Mouse (Mus musculus) embryonic facial prominence, embryonic 12.5 days (tissue): Measurements from ENCODE around the gene Rsrp1. TPM values are rescaled to one million over a fixed set of nuclear protein-coding genes. Genes with fewer than 3 reads are reported as not detected.

Experiments used
- ATAC-seq: fragments of 200-750 bp; cut with Nextera tagmentation; 2 replicates; pipeline ENCODE4 v1.8.0; 2017; ENCODE audit not compliant: insufficient number of reproducible peaks, insufficient read depth, low FRiP score, low TSS enrichment
- H3K27ac ChIP-seq: fragments of 300-500 bp; sonication (generic); 2 replicates; pipeline ENCODE4 v1.5.1; 2016; ENCODE audit warnings: mild to moderate bottlenecking
- H3K27me3 ChIP-seq: fragments of 300-500 bp; sonication (generic); 2 replicates; pipeline ENCODE4 v1.6.1; 2016; ENCODE audit warnings: mild to moderate bottlenecking, moderate library complexity
- H3K36me3 ChIP-seq: fragments of 300-500 bp; sonication (generic); 2 replicates; pipeline ENCODE4 v1.6.1; 2016; ENCODE audit warnings: mild to moderate bottlenecking
- H3K4me1 ChIP-seq: fragments of 300-500 bp; sonication (generic); 2 replicates; pipeline ENCODE4 v1.6.1; 2016
- H3K4me2 ChIP-seq: fragments of 300-500 bp; sonication (generic); replicated peaks from 2 replicates; pipeline ENCODE4 v1.6.1; 2016; ENCODE audit warnings: mild to moderate bottlenecking, moderate library complexity
- H3K4me3 ChIP-seq: fragments of 300-500 bp; sonication (generic); 2 replicates; pipeline ENCODE4 v1.5.1; 2016; ENCODE audit warnings: mild to moderate bottlenecking
- H3K9ac ChIP-seq: fragments of 300-500 bp; sonication (generic); 2 replicates; pipeline ENCODE4 v1.6.1; 2016; ENCODE audit warnings: mild to moderate bottlenecking, moderate library complexity
- H3K9me3 ChIP-seq: fragments of 300-500 bp; sonication (generic); 2 replicates; pipeline ENCODE4 v1.6.1; 2016; ENCODE audit warnings: mild to moderate bottlenecking, moderate library complexity
- WGBS: fragments of 180-500 bp; shearing (Covaris S2); methylation state at CpG from one replicate; pipeline ENCODE4 v1.1.7; 2016; 5-methylcytosine and 5-hydroxymethylcytosine counted together
- polyA plus RNA-seq: library from polyadenylated mRNA; unstranded; fragments of >200 nt; fragmentation: Nextera tagmentation; extraction: Ambion mirVana; gene quantifications from 2 replicates; pipeline ENCODE4 v1.2.1, GENCODE M21; 2016

Gene Rsrp1
- polyA plus RNA-seq, 1 experiment from 2014 or later: 536 TPM

DNA sequence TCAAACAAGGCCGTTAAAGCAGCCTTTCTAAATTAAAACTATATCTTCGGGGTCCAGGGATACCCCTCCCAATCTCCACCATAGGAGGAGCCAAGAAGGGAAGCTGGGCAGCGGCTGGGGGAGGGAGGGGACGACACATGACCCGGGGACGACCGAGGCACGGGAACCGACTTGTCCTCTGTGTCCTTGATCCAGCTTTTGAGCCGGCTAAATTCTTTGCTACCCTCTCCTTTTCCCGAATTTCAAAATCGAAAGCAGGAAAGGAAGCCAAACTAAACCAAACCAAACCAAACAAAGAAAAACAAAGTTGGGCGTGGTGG, 507 bp upstream of the Rsrp1 start:
- Histone ChIP-seq H3K4me2 (peak overlapping the region; percentile 71), H3K36me3 (peaks cover 24% of the 10 kb centered on the region), H3K9ac (peak overlapping the region; percentile 57), H3K27ac (peak overlapping the region; percentile 85), H3K4me1 (peaks cover 12% of the 10 kb centered on the region), H3K4me3 (peak overlapping the region; percentile 100), H3K27me3 (no peaks in the 10 kb centered on the region), H3K9me3 (no peaks in the 10 kb centered on the region)
- 0% methylated on average over 13 of the region's 13 CpGs for WGBS
- ATAC-seq: no peak

GRCm38 (mm10) chr4:134924019-134924741, 788 bp downstream of the Rsrp1 start:
- Histone ChIP-seq H3K4me3 (peak overlapping the region; percentile 100), H3K27ac (peak overlapping the region; percentile 92), H3K4me1 (peaks cover 12% of the 10 kb centered on the region), H3K27me3 (no peaks in the 10 kb centered on the region), H3K36me3 (peaks cover 30% of the 10 kb centered on the region), H3K9ac (peak overlapping the region; percentile 99), H3K4me2 (peak overlapping the region; percentile 71), H3K9me3 (no peaks in the 10 kb centered on the region)
- WGBS: under 1% methylated on average over 75 of the region's 75 CpGs
- no peak for ATAC-seq

DNA sequence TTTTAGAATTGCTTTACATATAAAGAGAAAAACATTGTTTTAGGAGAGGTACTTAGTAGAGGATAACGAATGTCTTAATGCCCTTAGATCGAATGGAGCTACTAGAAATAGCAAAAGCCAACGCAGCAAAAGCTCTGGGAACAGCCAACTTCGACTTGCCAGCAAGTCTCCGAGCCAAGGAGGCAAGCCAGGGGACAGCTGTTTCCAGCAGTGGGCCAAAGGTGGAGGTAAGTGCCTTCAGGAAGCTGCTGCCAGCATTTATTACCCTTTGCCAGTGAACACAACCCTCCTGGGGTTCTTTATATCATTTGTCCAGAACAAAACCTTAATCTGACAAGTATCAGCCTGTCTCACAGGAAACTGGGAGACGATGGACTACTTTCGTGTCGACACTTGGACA, 1.8 kb downstream of the Rsrp1 start:
- no peak overlapping the region for H3K9ac ChIP-seq
- 74% methylated on average over 8 of the region's 8 CpGs for WGBS
- no peak for ATAC-seq
- no peaks in the 10 kb centered on the region for H3K9me3 ChIP-seq
- H3K4me1 ChIP-seq: peaks cover 12% of the 10 kb centered on the region
- no peaks in the 10 kb centered on the region for H3K27me3 ChIP-seq
- H3K4me3 ChIP-seq: peak overlapping the region; percentile 100
- no peak overlapping the region for H3K27ac ChIP-seq
- H3K4me2 ChIP-seq: peak overlapping the region; percentile 71
- peaks cover 30% of the 10 kb centered on the region for H3K36me3 ChIP-seq

DNA sequence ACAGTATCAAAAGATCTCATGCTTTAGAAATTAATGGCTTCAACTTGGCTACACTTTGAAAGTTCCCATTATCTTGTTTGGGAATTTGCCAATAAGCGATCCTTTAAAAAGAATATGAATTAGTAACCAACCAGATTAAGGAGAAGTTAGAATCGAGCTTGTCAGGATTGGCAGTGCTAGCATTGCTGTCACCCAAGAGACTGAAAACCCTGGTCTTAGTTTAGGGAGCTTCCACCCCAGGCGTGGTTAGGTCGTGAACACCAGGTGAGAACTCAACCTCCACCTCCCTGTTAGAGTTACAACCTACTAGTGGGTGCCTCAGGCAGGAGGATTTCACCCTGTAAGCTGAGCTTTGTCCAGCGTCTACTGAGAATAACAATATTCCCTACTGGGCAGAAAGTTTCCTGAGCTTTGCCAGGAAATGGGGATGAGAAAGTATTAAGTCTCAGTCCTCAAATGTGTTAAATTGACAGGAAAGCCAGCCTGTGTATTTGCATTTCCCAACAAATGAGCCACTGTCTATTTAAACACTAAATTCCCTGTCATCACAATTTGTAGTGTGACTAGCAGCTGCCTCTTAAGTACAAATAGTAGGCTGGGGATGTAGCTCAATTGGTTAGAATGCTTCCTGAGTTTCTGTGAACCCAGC, 4.5 kb downstream of the Rsrp1 start:
- 75% methylated on average over 5 of the region's 5 CpGs for WGBS

DNA sequence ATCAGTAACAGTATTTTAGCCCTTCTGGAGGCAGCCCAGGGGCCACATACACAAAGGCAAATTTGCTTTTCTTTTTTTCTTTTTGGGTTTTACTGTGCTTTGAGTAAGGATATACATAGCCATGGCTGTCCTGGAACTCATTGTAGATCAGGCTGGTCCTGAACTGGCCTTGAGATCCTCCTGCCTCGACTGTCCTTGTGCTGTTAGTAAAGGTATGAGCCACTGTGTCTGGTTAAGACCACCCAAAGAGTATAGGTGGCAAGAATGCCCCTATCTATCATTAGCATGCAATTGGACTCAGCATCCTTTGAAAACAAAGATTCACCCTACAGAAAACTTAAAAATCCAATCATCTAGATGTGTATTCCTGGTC, 5.1 kb downstream of the Rsrp1 start:
- Histone ChIP-seq H3K4me3 (no peak overlapping the region), H3K9ac (no peak overlapping the region), H3K4me1 (peaks cover 17% of the 10 kb centered on the region), H3K27ac (no peak overlapping the region), H3K27me3 (no peaks in the 10 kb centered on the region), H3K36me3 (peaks cover 42% of the 10 kb centered on the region), H3K4me2 (no peak overlapping the region), H3K9me3 (no peaks in the 10 kb centered on the region)
- no peak for ATAC-seq
- 85% methylated on average over 1 of the region's 1 CpGs for WGBS

More for the DNA sequence above, 4.5 kb downstream of the Rsrp1 start:
- H3K36me3 ChIP-seq: peaks cover 38% of the 10 kb centered on the region
- ATAC-seq: no peak
- H3K4me1 ChIP-seq: peaks cover 17% of the 10 kb centered on the region
- no peak overlapping the region for H3K9ac ChIP-seq
- no peak overlapping the region for H3K4me3 ChIP-seq
- H3K9me3 ChIP-seq: no peaks in the 10 kb centered on the region
- no peak overlapping the region for H3K27ac ChIP-seq
- no peak overlapping the region for H3K4me2 ChIP-seq
- no peaks in the 10 kb centered on the region for H3K27me3 ChIP-seq

DNA sequence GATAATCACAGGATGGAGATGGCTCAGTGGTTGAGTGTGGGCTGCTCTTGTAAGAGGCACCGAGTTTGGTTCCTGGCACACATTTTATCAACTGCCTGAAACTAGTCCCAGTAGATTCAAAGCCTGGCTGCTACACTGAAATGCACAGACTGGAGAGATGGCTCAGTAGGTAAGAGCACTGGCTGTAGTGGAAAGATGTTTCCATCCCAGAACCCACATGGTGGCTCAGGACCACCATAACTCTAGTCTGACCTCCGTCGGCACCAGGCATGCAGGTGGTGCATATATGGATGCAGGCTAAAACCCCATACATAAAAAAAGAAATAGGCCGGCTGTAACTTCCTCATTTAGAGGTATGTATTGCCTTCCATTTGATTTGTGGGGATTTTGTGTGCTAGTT, 6.1 kb downstream of the Rsrp1 start:
- Histone ChIP-seq H3K27ac (no peak overlapping the region), H3K4me3 (no peak overlapping the region), H3K9me3 (no peaks in the 10 kb centered on the region), H3K9ac (no peak overlapping the region), H3K27me3 (no peaks in the 10 kb centered on the region), H3K4me1 (peaks cover 17% of the 10 kb centered on the region), H3K36me3 (peaks cover 51% of the 10 kb centered on the region), H3K4me2 (no peak overlapping the region)
- no peak for ATAC-seq
- 78% methylated on average over 4 of the region's 4 CpGs for WGBS

- H3K9ac ChIP-seq: no peak overlapping the region
- no peak overlapping the region for H3K27ac ChIP-seq
- no peak for ATAC-seq
- H3K36me3 ChIP-seq: peaks cover 56% of the 10 kb centered on the region
- WGBS: 30% methylated on average over 9 of the region's 9 CpGs
- H3K9me3 ChIP-seq: no peaks in the 10 kb centered on the region
- no peaks in the 10 kb centered on the region for H3K27me3 ChIP-seq
- peak overlapping the region; percentile 96 for H3K4me3 ChIP-seq
- H3K4me2 ChIP-seq: peak overlapping the region; percentile 89
- H3K4me1 ChIP-seq: peaks cover 16% of the 10 kb centered on the region
These were observed 6.8 kb downstream of the Rsrp1 start for GRCm38 (mm10) chr4:134930190-134930589.

- peak within 1 kb of the TSS; percentile 96 for H3K4me3 ChIP-seq
- peak within 1 kb of the TSS; percentile 89 for H3K4me2 ChIP-seq
- peak within 1 kb of the TSS; percentile 79 for H3K27ac ChIP-seq
- peak within 1 kb of the TSS; percentile 83 for H3K9ac ChIP-seq
- H3K36me3 ChIP-seq: peaks cover 56% of the 10 kb centered on the region
- H3K9me3 ChIP-seq: no peaks in the 10 kb centered on the region
- peak; percentile 89 for ATAC-seq
- H3K27me3 ChIP-seq: no peaks in the 10 kb centered on the region
- H3K4me1 ChIP-seq: peaks cover 9% of the 10 kb centered on the region
- under 1% methylated on average over 68 of the region's 68 CpGs for WGBS
These were observed 7.5 kb downstream of the Rsrp1 start, which contains the start of gene Syf2 for GRCm38 (mm10) chr4:134930684-134931481. Gene Syf2, plus strand, starts transcription at chr4:134930898.

DNA sequence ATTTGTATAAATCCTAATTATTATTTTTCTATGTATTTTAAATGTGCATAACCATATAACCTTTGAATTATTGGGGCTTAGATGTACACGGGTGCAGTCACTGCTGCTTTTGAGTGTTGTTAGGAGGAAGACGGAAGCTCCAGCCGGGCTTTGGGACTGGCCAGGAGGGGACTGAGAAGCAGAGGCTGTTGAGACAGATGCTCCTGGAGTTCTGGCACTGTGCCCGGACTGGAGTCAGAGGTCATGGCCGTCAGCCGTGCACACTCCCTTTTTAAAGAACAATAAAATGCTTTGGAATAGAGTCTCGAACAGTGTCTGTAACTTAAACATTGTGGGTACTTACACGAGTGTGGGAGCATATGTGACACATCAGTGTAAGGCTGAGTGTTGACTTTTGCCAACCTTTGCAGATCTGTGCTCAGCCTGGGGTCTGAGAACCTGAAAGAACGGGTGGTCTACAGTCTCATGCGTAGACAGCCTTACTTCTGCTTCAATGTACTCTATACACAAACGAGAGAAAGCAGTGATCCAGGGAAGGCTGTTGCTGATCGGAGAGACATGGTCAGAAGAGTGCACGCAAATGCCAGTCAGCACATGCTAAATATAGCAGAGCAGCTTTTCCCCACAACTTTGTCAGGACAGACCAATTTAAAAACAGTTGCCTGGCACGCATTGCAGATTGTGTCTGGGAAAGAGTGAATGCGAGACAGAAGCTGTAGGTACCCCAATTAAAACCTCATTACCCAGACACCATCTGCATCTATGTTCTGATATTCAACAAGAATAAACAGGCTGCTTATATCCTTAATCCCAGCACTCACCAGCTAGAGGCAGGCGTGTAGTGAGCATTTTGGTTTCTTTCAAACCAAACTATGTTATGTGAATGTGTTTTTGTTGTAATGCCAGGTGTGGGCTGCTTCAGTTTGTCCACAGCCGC, 14.1 kb downstream of the Rsrp1 start:
- Histone ChIP-seq H3K4me3 (no peak overlapping the region), H3K4me2 (no peak overlapping the region), H3K36me3 (peaks cover 46% of the 10 kb centered on the region), H3K27me3 (peaks cover 14% of the 10 kb centered on the region), H3K9ac (no peak overlapping the region), H3K27ac (no peak overlapping the region), H3K4me1 (no peaks in the 10 kb centered on the region), H3K9me3 (no peaks in the 10 kb centered on the region)
- 68% methylated on average over 17 of the region's 17 CpGs for WGBS
- no peak for ATAC-seq

DNA sequence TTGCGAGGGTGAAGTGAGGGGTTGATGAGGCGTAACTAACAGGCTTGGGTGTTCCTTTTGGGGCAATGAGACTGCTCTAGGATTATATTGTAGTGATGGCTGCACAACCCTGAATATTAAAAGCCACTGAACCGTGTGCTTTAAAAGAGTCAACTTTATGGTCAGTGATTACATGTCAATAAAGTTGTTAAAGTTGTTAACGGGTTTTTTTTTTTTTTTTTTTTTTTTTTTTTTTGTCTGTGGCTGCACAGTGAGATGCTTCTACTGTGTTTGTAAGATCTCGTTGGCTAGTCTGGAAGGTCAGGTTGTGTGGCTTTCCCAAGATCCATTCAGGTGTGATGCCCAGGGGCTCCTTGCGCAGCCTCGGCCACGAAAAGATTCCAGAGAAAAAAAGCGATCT, 16.5 kb downstream of the Rsrp1 start:
- Histone ChIP-seq H3K4me2 (peak overlapping the region; percentile 21; the same call in 1 of the 2 replicates), H3K4me3 (no peak overlapping the region), H3K36me3 (peaks cover 25% of the 10 kb centered on the region), H3K9me3 (no peaks in the 10 kb centered on the region), H3K9ac (no peak overlapping the region), H3K27ac (no peak overlapping the region), H3K27me3 (peaks cover 30% of the 10 kb centered on the region), H3K4me1 (0 out of 2 replicates have a peak, but pooled peaks cover 3% of the 10 kb centered on the region)
- ATAC-seq: no peak
- WGBS: 57% methylated on average over 9 of the region's 9 CpGs
